ENCODE assay signal across 8 mouse cellular contexts in the genomic region with DNA sequence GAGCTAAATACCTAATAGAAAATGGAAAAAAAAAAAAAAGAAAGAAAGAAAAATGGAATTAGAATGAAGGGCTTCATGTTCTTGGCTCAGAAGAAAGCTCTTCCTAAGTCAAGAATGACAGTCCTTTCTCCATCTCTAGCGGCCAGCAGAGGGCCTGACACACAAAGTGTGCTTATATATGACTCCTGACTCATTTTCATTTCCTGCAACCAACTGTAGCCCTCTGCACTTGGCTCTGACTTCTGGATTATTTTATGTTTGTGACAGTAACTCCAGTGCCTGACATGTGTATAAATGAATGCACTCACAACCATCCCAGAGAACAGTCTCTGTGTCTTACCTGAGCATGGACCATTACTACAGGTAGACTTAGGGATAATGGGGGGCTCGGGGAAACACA. TPM values are rescaled to one million over a fixed set of nuclear protein-coding genes. Genes with fewer than 3 reads are reported as not detected.
DNase-seq lines count a peak whose midpoint lies in the region; ATAC-seq lines count a peak whose summit lies in the region.

No protein-coding gene starts in this region.

- H3K4me3 ChIP-seq in kidney, embryonic 15.5 days (replicated peaks), result no peak overlapping the region

- H3K27ac ChIP-seq in kidney, embryonic 15.5 days, result no peak overlapping the region

- DNase-seq in kidney, adult 18-20 months, result peak; percentile 34
- peak; percentile 55 for DNase-seq in CD4-positive helper T cell, adult 2 months (ENCODE audit: low read depth, low spot score)
- DNase-seq in T-cell, adult 2 months (ENCODE audit: low spot score), result peak; percentile 44
- peak; percentile 52 to 59 for DNase-seq in kidney, postnatal 25 days
- peak; percentile 38 to 44 for DNase-seq in thymus, postnatal 36 days
- DNase-seq in layer of hippocampus, adult 9-10 months (ENCODE audit: low spot score), result no peak
- no peak for DNase-seq in left cerebral cortex, adult 18-20 months (ENCODE audit: low spot score in 2 of 2)

- H3K4me1 ChIP-seq in kidney, embryonic 15.5 days, result peaks cover 9% of the 10 kb centered on the region; the same call in 1 of the 2 replicates

- 54% methylated on average over 2 of the region's 2 CpGs for WGBS in kidney, embryonic 15.5 days

- H3K27me3 ChIP-seq in kidney, embryonic 15.5 days, result peaks cover 21% of the 10 kb centered on the region

- no peak for ATAC-seq in kidney, embryonic 15.5 days (replicated peaks; ENCODE audit: low FRiP score)

- no peaks in the 10 kb centered on the region for H3K9me3 ChIP-seq in kidney, embryonic 15.5 days (replicated peaks)

- H3K9ac ChIP-seq in kidney, embryonic 15.5 days, result no peak overlapping the region

- H3K4me2 ChIP-seq in kidney, embryonic 15.5 days, result no peak overlapping the region

- H3K36me3 ChIP-seq in kidney, embryonic 15.5 days, result no peaks in the 10 kb centered on the region

RNA-seq across cellular contexts. Expression of a gene that starts 2.0 kb away (rescaled TPM):
- polyA plus RNA-seq in kidney, embryonic 15.5 days (2015; fragmentation: Nextera tagmentation; extraction: Ambion mirVana), result 2.0 and 2.6 TPM in 2 replicates
- total RNA-seq in left cerebral cortex, adult 18-20 months (2021), result under 1 TPM; 0.56 to 0.68 TPM

RNA-seq across cellular contexts. Expression of a gene that starts 20.0 kb away (rescaled TPM):
- polyA plus RNA-seq in kidney, embryonic 15.5 days (2015; fragmentation: Nextera tagmentation; extraction: Ambion mirVana), result 6.4 and 7.7 TPM in 2 replicates
- 1 to 10 TPM; 1.4 to 1.5 TPM for total RNA-seq in left cerebral cortex, adult 18-20 months (2021)

RNA-seq across cellular contexts. Expression of a gene that starts 31.1 kb away (rescaled TPM):
- 10.4 and 10.8 TPM in 2 replicates for polyA plus RNA-seq in kidney, embryonic 15.5 days (2015; fragmentation: Nextera tagmentation; extraction: Ambion mirVana)
- total RNA-seq in left cerebral cortex, adult 18-20 months (2021), result 1 to 10 TPM; 9.0 to 9.5 TPM

Comparison
In these comparisons a context has a peak if more than half of its experiments do, and no peak if none do; other contexts are left out.
1. DNase-seq: peak in kidney, adult 18-20 months (single experiment), CD4-positive helper T cell, adult 2 months (single experiment), T-cell, adult 2 months (single experiment), kidney, postnatal 25 days (2 of 2) and thymus, postnatal 36 days (2 of 2); none in layer of hippocampus, adult 9-10 months (single experiment) and left cerebral cortex, adult 18-20 months (0 of 2).